Mouse (Mus musculus) megakaryocyte, embryonic 14.5 days (primary cell): ENCODE measurements around the gene A930018P22Rik. TPM values are rescaled to one million over a fixed set of nuclear protein-coding genes. Genes with fewer than 3 reads are reported as not detected.
"Not testable (repeated sequence)": the region's sequence is repeated elsewhere in the genome, so short reads cannot be mapped to it uniquely, and the experiment has no call there.

ENCODE experiments used
- H3K27me3 ChIP-seq: replicated peaks from 2 replicates; pipeline ENCODE3; 2012; ENCODE audit warnings: inconsistent platforms
- H3K36me3 ChIP-seq: replicated peaks from 2 replicates; pipeline ENCODE3; 2012; ENCODE audit warnings: low read length, inconsistent platforms, mixed read lengths
- H3K4me1 ChIP-seq: 2 replicates; pipeline ENCODE4 v1.6.1; 2012; ENCODE audit warnings: inconsistent platforms
- H3K4me3 ChIP-seq: replicated peaks from 2 replicates; pipeline ENCODE3; 2012; ENCODE audit warnings: moderate library complexity, mild to moderate bottlenecking, inconsistent platforms
- H3K9me3 ChIP-seq: 2 replicates; pipeline ENCODE4 v1.6.1; 2012; ENCODE audit warnings: inconsistent platforms
- FLI1 ChIP-seq: IDR thresholded peaks from 2 replicates; pipeline ENCODE4 v1.6.1; 2012; ENCODE audit warnings: low read length, inconsistent platforms, mixed read lengths
- GATA1 ChIP-seq: IDR thresholded peaks from 3 replicates; pipeline ENCODE4 v1.6.1; 2012; ENCODE audit warnings: mixed read lengths, low read length, inconsistent platforms, borderline replicate concordance
- polyA plus RNA-seq: library from polyadenylated mRNA; stranded (reverse); fragments of >175 nt; gene quantifications from 2 replicates; pipeline ENCODE4 v1.2.3, GENCODE M21; 2012; ENCODE audit warnings: low replicate concordance; ENCODE audit not compliant: insufficient read depth

Gene A930018P22Rik
- polyA plus RNA-seq: 0.19 TPM in 1 of 2 replicates, not detected in the other

- Histone ChIP-seq H3K27me3 (peaks cover 42% of the 10 kb centered on the region), H3K4me1 (peaks cover 54% of the 10 kb centered on the region), H3K4me3 (peak within 1 kb of the TSS; percentile 92), H3K9me3 (no peaks in the 10 kb centered on the region), H3K36me3 (peaks cover 6% of the 10 kb centered on the region)
- TF ChIP-seq GATA1 (no peak), FLI1 (no peak)
Measured at GRCm38 (mm10) chr2:104122505-104123378, at the start of gene A930018P22Rik. TSS of gene A930018P22Rik (plus strand) at chr2:104122769.

GRCm38 (mm10) chr2:104078285-104078684 is 44.3 kb upstream of the A930018P22Rik start:
- not testable (repeated sequence) for H3K36me3 ChIP-seq, H3K27me3 ChIP-seq, H3K9me3 ChIP-seq, H3K4me3 ChIP-seq
- peaks cover 26% of the 10 kb centered on the region for H3K4me1 ChIP-seq
- 0 out of 3 replicates have a peak, but pooled peaks have one; percentile 10 for TF ChIP-seq GATA1

- not testable (repeated sequence) for H3K36me3 ChIP-seq, H3K9me3 ChIP-seq, H3K27me3 ChIP-seq, H3K4me3 ChIP-seq
- peaks cover 40% of the 10 kb centered on the region for H3K4me1 ChIP-seq
Measured at GRCm38 (mm10) chr2:104081436-104082050, 41.0 kb upstream of the A930018P22Rik start.

GRCm38 (mm10) chr2:104082474-104082873 is 40.1 kb upstream of the A930018P22Rik start:
- no peaks in the 10 kb centered on the region for H3K27me3 ChIP-seq
- TF ChIP-seq FLI1 (no peak), GATA1 (no peak)
- no peaks in the 10 kb centered on the region for H3K9me3 ChIP-seq
- no peak overlapping the region for H3K4me3 ChIP-seq
- H3K4me1 ChIP-seq: peaks cover 41% of the 10 kb centered on the region
- H3K36me3 ChIP-seq: no peaks in the 10 kb centered on the region

- H3K4me1 ChIP-seq: peaks cover 34% of the 10 kb centered on the region
- H3K9me3 ChIP-seq, H3K36me3 ChIP-seq, H3K27me3 ChIP-seq, H3K4me3 ChIP-seq: not testable (repeated sequence)
Measured at GRCm38 (mm10) chr2:104084027-104084426, 38.5 kb upstream of the A930018P22Rik start.

- H3K4me1 ChIP-seq: peaks cover 23% of the 10 kb centered on the region
- not testable (repeated sequence) for H3K9me3 ChIP-seq, H3K36me3 ChIP-seq, H3K4me3 ChIP-seq, H3K27me3 ChIP-seq
Measured at GRCm38 (mm10) chr2:104087562-104087961, 35.0 kb upstream of the A930018P22Rik start.

GRCm38 (mm10) chr2:104093305-104093704 is 29.3 kb upstream of the A930018P22Rik start:
- H3K4me1 ChIP-seq: peaks cover 17% of the 10 kb centered on the region
- TF ChIP-seq FLI1 (no peak), GATA1 (no peak)
- peaks cover 5% of the 10 kb centered on the region for H3K27me3 ChIP-seq
- no peak overlapping the region for H3K4me3 ChIP-seq
- H3K36me3 ChIP-seq: no peaks in the 10 kb centered on the region
- no peaks in the 10 kb centered on the region for H3K9me3 ChIP-seq

- TF ChIP-seq FLI1 (no peak), GATA1 (no peak)
- Histone ChIP-seq H3K4me1 (peaks cover 39% of the 10 kb centered on the region), H3K9me3 (no peaks in the 10 kb centered on the region), H3K36me3 (no peaks in the 10 kb centered on the region), H3K27me3 (peaks cover 5% of the 10 kb centered on the region), H3K4me3 (peak within 1 kb of the TSS; percentile 90)
Measured at GRCm38 (mm10) chr2:104095741-104096213, 26.8 kb upstream of the A930018P22Rik start, which contains the start of gene Cd59a. TSS of gene Cd59a (plus strand) at chr2:104095801.

- peak overlapping the region; percentile 90 for H3K4me3 ChIP-seq
- H3K36me3 ChIP-seq: no peaks in the 10 kb centered on the region
- peaks cover 5% of the 10 kb centered on the region for H3K27me3 ChIP-seq
- no peak for TF ChIP-seq FLI1
- no peak for TF ChIP-seq GATA1
- peaks cover 39% of the 10 kb centered on the region for H3K4me1 ChIP-seq
- H3K9me3 ChIP-seq: no peaks in the 10 kb centered on the region
Measured at GRCm38 (mm10) chr2:104096256-104096655, 26.3 kb upstream of the A930018P22Rik start.

- not testable (repeated sequence) for H3K4me3 ChIP-seq, H3K27me3 ChIP-seq, H3K36me3 ChIP-seq, H3K9me3 ChIP-seq
- H3K4me1 ChIP-seq: peaks cover 43% of the 10 kb centered on the region
Measured at GRCm38 (mm10) chr2:104096796-104097195, 25.8 kb upstream of the A930018P22Rik start.

- H3K4me1 ChIP-seq: peaks cover 46% of the 10 kb centered on the region
- not testable (repeated sequence) for H3K4me3 ChIP-seq, H3K9me3 ChIP-seq, H3K36me3 ChIP-seq, H3K27me3 ChIP-seq
Measured at GRCm38 (mm10) chr2:104097396-104097795, 25.2 kb upstream of the A930018P22Rik start.
